Mouse (Mus musculus) layer of hippocampus, adult 6 months (tissue): ENCODE measurements around the gene Ptcd2. TPM values are rescaled to one million over a fixed set of nuclear protein-coding genes. Genes with fewer than 3 reads are reported as not detected.

Source experiments
- long read RNA-seq, 2 experiments: library from polyadenylated mRNA; unstranded; transcript quantifications; one replicate each; pipeline ENCODE4 v2.0.0; 2019 to 2020
- polyA plus RNA-seq: library from polyadenylated mRNA; unstranded; fragments of <200 nt; fragmentation: Nextera tagmentation; gene quantifications from 2 replicates; pipeline ENCODE4 v1.2.3, GENCODE M21; 2021

Ptcd2 gene
- polyA plus RNA-seq: 36.5 and 37.9 TPM in 2 replicates
- long read RNA-seq, experiment 1, transcript Ptcd2-201 (10 exons, 1,704 nt): major isoform, 56 of 67 reads
- long read RNA-seq, experiment 1, partial matches to known transcripts: 10 of 67 reads
- long read RNA-seq, experiment 1, other reads (novel, unspliced or antisense): 1 of 67 reads
- long read RNA-seq, experiment 2, transcript Ptcd2-201 (10 exons, 1,704 nt): major isoform, 207 of 223 reads
- long read RNA-seq, experiment 2, partial matches to known transcripts: 8 of 223 reads
- long read RNA-seq, experiment 2, other reads (novel, unspliced or antisense): 8 of 223 reads

GRCm38 (mm10) chr13:99344599-99345575, at the start of gene Ptcd2, which contains the start of gene Mrps27:
Ptcd2 (minus strand) TSS chr13:99344705.
Mrps27 (plus strand) TSS chr13:99344786.

Other genes with a start within 250 kb of the Ptcd2 start
- gene Zfp366, start 159.9 kb downstream of the Ptcd2 start, polyA plus RNA-seq: 0.69 and 0.70 TPM in 2 replicates
- gene Mrps27, start 81 bp upstream of the Ptcd2 start, polyA plus RNA-seq: 41.9 and 43.2 TPM in 2 replicates
- gene Map1b, start 171.8 kb upstream of the Ptcd2 start, polyA plus RNA-seq: 458 and 524 TPM in 2 replicates